Mouse (Mus musculus) large intestine, adult 2 months (tissue): Measurements from ENCODE around the gene Ccdc40. TPM values are rescaled to one million over a fixed set of nuclear protein-coding genes. Genes with fewer than 3 reads are reported as not detected.

ENCODE experiments used
- DNase-seq: peaks from one replicate; pipeline ENCODE4 v3.0.0-alpha.2; 2012; ENCODE audit warnings: low read depth, low spot score
- WGBS: fragments of 180-500 bp; shearing (Covaris S2); methylation state at CpG from one replicate; pipeline ENCODE4 v1.1.7; 2018; 5-methylcytosine and 5-hydroxymethylcytosine counted together
- polyA plus RNA-seq: library from polyadenylated mRNA; depleted of rRNA; stranded (reverse); fragments of >200 nt; gene quantifications from 2 replicates; pipeline ENCODE4 v1.2.3, GENCODE M21; 2012; rRNA removed

Gene Ccdc40
- 0.25 and 0.26 TPM in 2 replicates for polyA plus RNA-seq

GRCm38 (mm10) chr11:119228091-119228781 is at the start of gene Ccdc40, which contains the start of gene Tbc1d16:
Gene Ccdc40, plus strand, starts transcription at chr11:119228572.
Gene Tbc1d16, minus strand, starts transcription at chr11:119228499.
- no peak for DNase-seq
- 2% methylated on average over 66 of the region's 66 CpGs for WGBS

- WGBS, result 80% methylated on average over 14 of the region's 14 CpGs
- no peak for DNase-seq
Observed at GRCm38 (mm10) chr11:119180824-119181582, 47.4 kb upstream of the Ccdc40 start.

- no peak for DNase-seq
- WGBS, result 82% methylated on average over 12 of the region's 12 CpGs
Observed at GRCm38 (mm10) chr11:119181861-119182395, 46.4 kb upstream of the Ccdc40 start.

GRCm38 (mm10) chr11:119183684-119184310 is 44.6 kb upstream of the Ccdc40 start:
- WGBS, result 45% methylated on average over 15 of the region's 15 CpGs
- no peak for DNase-seq

GRCm38 (mm10) chr11:119186381-119186780 is 42.0 kb upstream of the Ccdc40 start:
- no peak for DNase-seq
- 53% methylated on average over 3 of the region's 3 CpGs for WGBS

GRCm38 (mm10) chr11:119186989-119187799 is 41.2 kb upstream of the Ccdc40 start:
- no peak for DNase-seq

GRCm38 (mm10) chr11:119187800-119188197 is 40.6 kb upstream of the Ccdc40 start:
- no peak for DNase-seq
- WGBS, result 67% methylated on average over 10 of the region's 10 CpGs

More at GRCm38 (mm10) chr11:119186989-119187799, 41.2 kb upstream of the Ccdc40 start:
- WGBS, result 43% methylated on average over 25 of the region's 25 CpGs

- 36% methylated on average over 6 of the region's 6 CpGs for WGBS
- DNase-seq, result no peak
Observed at GRCm38 (mm10) chr11:119188389-119188788, 40.0 kb upstream of the Ccdc40 start.

GRCm38 (mm10) chr11:119189319-119189718 is 39.1 kb upstream of the Ccdc40 start:
- DNase-seq, result no peak
- 94% methylated on average over 3 of the region's 3 CpGs for WGBS

GRCm38 (mm10) chr11:119190498-119190897 is 37.9 kb upstream of the Ccdc40 start:
- no peak for DNase-seq
- WGBS, result 15% methylated on average over 11 of the region's 11 CpGs

- 77% methylated on average over 9 of the region's 9 CpGs for WGBS
Observed at GRCm38 (mm10) chr11:119191606-119192081, 36.7 kb upstream of the Ccdc40 start.

GRCm38 (mm10) chr11:119192176-119192575 is 36.2 kb upstream of the Ccdc40 start:
- 41% methylated on average over 5 of the region's 5 CpGs for WGBS
- no peak for DNase-seq

More at GRCm38 (mm10) chr11:119191606-119192081, 36.7 kb upstream of the Ccdc40 start:
- DNase-seq, result no peak

GRCm38 (mm10) chr11:119192605-119193004 is 35.8 kb upstream of the Ccdc40 start:
- 38% methylated on average over 9 of the region's 9 CpGs for WGBS
- no peak for DNase-seq

- WGBS, result 82% methylated on average over 18 of the region's 18 CpGs
Observed at GRCm38 (mm10) chr11:119197618-119198563, 30.5 kb upstream of the Ccdc40 start.

GRCm38 (mm10) chr11:119198564-119199232 is 29.7 kb upstream of the Ccdc40 start:
- no peak for DNase-seq
- WGBS, result 54% methylated on average over 26 of the region's 26 CpGs

More at GRCm38 (mm10) chr11:119197618-119198563, 30.5 kb upstream of the Ccdc40 start:
- no peak for DNase-seq

- WGBS, result 80% methylated on average over 4 of the region's 4 CpGs
- DNase-seq, result no peak
Observed at GRCm38 (mm10) chr11:119199233-119199601, 29.2 kb upstream of the Ccdc40 start.

- 47% methylated on average over 5 of the region's 5 CpGs for WGBS
- DNase-seq, result no peak
Observed at GRCm38 (mm10) chr11:119203423-119203822, 24.9 kb upstream of the Ccdc40 start.
